ENCODE assay signal across 8 mouse cellular contexts in genomic region chr3:131112573-131112955, GRCm38 (mm10). TPM values are rescaled to one million over a fixed set of nuclear protein-coding genes. Genes with fewer than 3 reads are reported as not detected.
DNase-seq lines count a peak whose midpoint lies in the region; ATAC-seq lines count a peak whose summit lies in the region.

No protein-coding gene starts in this region.

- H3K4me1 ChIP-seq in liver, embryonic 11.5 days (replicated peaks; ENCODE audit: control insufficient read depth, insufficient read depth, low read length) = peaks cover 6% of the 10 kb centered on the region
- H3K4me1 ChIP-seq in embryonic facial prominence, embryonic 14.5 days (ENCODE audit: control insufficient read depth, insufficient read depth, low read length) = peaks cover 15% of the 10 kb centered on the region; the same call in 1 of the 2 replicates
- H3K4me1 ChIP-seq in limb, embryonic 12.5 days (replicated peaks) = peaks cover 55% of the 10 kb centered on the region
- peaks cover 25% of the 10 kb centered on the region for H3K4me1 ChIP-seq in stomach, embryonic 15.5 days

- H3K9me3 ChIP-seq in liver, embryonic 11.5 days (ENCODE audit: control insufficient read depth, low read length) = no peaks in the 10 kb centered on the region
- H3K9me3 ChIP-seq in embryonic facial prominence, embryonic 14.5 days (ENCODE audit: control insufficient read depth, low read length) = no peaks in the 10 kb centered on the region
- H3K9me3 ChIP-seq in limb, embryonic 12.5 days = no peaks in the 10 kb centered on the region
- H3K9me3 ChIP-seq in stomach, embryonic 15.5 days = no peaks in the 10 kb centered on the region

- H3K4me2 ChIP-seq in liver, embryonic 11.5 days = peak overlapping the region; percentile 64
- peak overlapping the region; percentile 86 for H3K4me2 ChIP-seq in embryonic facial prominence, embryonic 14.5 days (ENCODE audit: low read depth, low read length)
- H3K4me2 ChIP-seq in limb, embryonic 12.5 days = peak overlapping the region; percentile 94
- peak overlapping the region; percentile 91 for H3K4me2 ChIP-seq in stomach, embryonic 15.5 days

- H3K27me3 ChIP-seq in liver, embryonic 11.5 days (replicated peaks; ENCODE audit: control insufficient read depth, insufficient read depth, low read length) = peaks cover 71% of the 10 kb centered on the region
- peaks cover 21% of the 10 kb centered on the region for H3K27me3 ChIP-seq in embryonic facial prominence, embryonic 14.5 days (replicated peaks; ENCODE audit: control insufficient read depth, insufficient read depth, low read length)
- H3K27me3 ChIP-seq in limb, embryonic 12.5 days = peaks cover 18% of the 10 kb centered on the region
- peaks cover 61% of the 10 kb centered on the region for H3K27me3 ChIP-seq in stomach, embryonic 15.5 days (replicated peaks)

- no peak overlapping the region for H3K9ac ChIP-seq in liver, embryonic 11.5 days (ENCODE audit: low read depth, low read length)
- peak overlapping the region; percentile 85 for H3K9ac ChIP-seq in embryonic facial prominence, embryonic 14.5 days (ENCODE audit: low read depth, low read length)
- H3K9ac ChIP-seq in limb, embryonic 12.5 days (replicated peaks) = peak overlapping the region; percentile 92
- no peak overlapping the region for H3K9ac ChIP-seq in stomach, embryonic 15.5 days

- H3K4me3 ChIP-seq in liver, embryonic 11.5 days (ENCODE audit: low read depth, low read length) = peak overlapping the region; percentile 50
- H3K4me3 ChIP-seq in embryonic facial prominence, embryonic 14.5 days (ENCODE audit: low read depth, low read length) = peak overlapping the region; percentile 71
- H3K4me3 ChIP-seq in limb, embryonic 12.5 days (replicated peaks) = peak overlapping the region; percentile 78
- H3K4me3 ChIP-seq in stomach, embryonic 15.5 days (replicated peaks) = peak overlapping the region; percentile 38

- WGBS in liver, embryonic 11.5 days = 1% methylated on average over 7 of the region's 7 CpGs
- 2% methylated on average over 7 of the region's 7 CpGs for WGBS in embryonic facial prominence, embryonic 14.5 days
- WGBS in limb, embryonic 12.5 days = 1% methylated on average over 7 of the region's 7 CpGs
- WGBS in stomach, embryonic 15.5 days = 1% methylated on average over 7 of the region's 7 CpGs

- no peak for ATAC-seq in liver, embryonic 11.5 days (replicated peaks; ENCODE audit: low FRiP score)
- no peak for ATAC-seq in embryonic facial prominence, embryonic 14.5 days (ENCODE audit: low read depth)
- no peak for ATAC-seq in limb, embryonic 12.5 days (ENCODE audit: insufficient number of reproducible peaks, insufficient read depth, low FRiP score, low TSS enrichment, low read depth)
- ATAC-seq in stomach, embryonic 15.5 days (ENCODE audit: insufficient read depth, low FRiP score, low read depth) = no peak

- DNase-seq in liver, embryonic 11.5 days (ENCODE audit: low spot score) = no peak
- no peak for DNase-seq in liver
- no peak for DNase-seq in embryonic facial prominence, embryonic 14.5 days (ENCODE audit: low spot score)
- DNase-seq in retina, embryonic 14.5 days (ENCODE audit: low spot score) = no peak
- no peak for DNase-seq in gastrocnemius, postnatal 4 days (ENCODE audit: low spot score in 2 of 2)
- DNase-seq in ovary, adult 18-20 months (ENCODE audit: low spot score) = no peak

- H3K27ac ChIP-seq in liver, embryonic 11.5 days (ENCODE audit: low read depth, low read length) = no peak overlapping the region
- peak overlapping the region; percentile 72; the same call in 1 of the 2 replicates for H3K27ac ChIP-seq in embryonic facial prominence, embryonic 14.5 days (replicated peaks; ENCODE audit: low read depth, low read length)
- peak overlapping the region; percentile 83; the same call in 1 of the 2 replicates for H3K27ac ChIP-seq in limb, embryonic 12.5 days
- H3K27ac ChIP-seq in stomach, embryonic 15.5 days = no peak overlapping the region

- H3K36me3 ChIP-seq in liver, embryonic 11.5 days (ENCODE audit: control insufficient read depth, insufficient read depth, low read length) = no peaks in the 10 kb centered on the region
- H3K36me3 ChIP-seq in embryonic facial prominence, embryonic 14.5 days (ENCODE audit: control insufficient read depth, insufficient read depth, low read length) = peaks cover 9% of the 10 kb centered on the region; the same call in 1 of the 2 replicates
- peaks cover 10% of the 10 kb centered on the region for H3K36me3 ChIP-seq in limb, embryonic 12.5 days
- H3K36me3 ChIP-seq in stomach, embryonic 15.5 days = no peaks in the 10 kb centered on the region

RNA-seq across cellular contexts. Expression of gene Lef1, which starts 2.3 kb away (rescaled TPM):
- polyA plus RNA-seq in liver, embryonic 11.5 days (2014; fragmentation: Nextera tagmentation; extraction: Ambion mirVana) = 4.0 and 5.0 TPM in 2 replicates
- polyA plus RNA-seq in embryonic facial prominence, embryonic 14.5 days (2014; fragmentation: Nextera tagmentation; extraction: Ambion mirVana) = 25.9 and 32.2 TPM in 2 replicates
- 59.4 and 60.5 TPM in 2 replicates for polyA plus RNA-seq in limb, embryonic 12.5 days (2016; fragmentation: Nextera tagmentation; extraction: Ambion mirVana)
- 0.95 and 0.99 TPM in 2 replicates for polyA plus RNA-seq in stomach, embryonic 15.5 days (2015; fragmentation: Nextera tagmentation; extraction: Ambion mirVana)
- 1 to 10 TPM; 1.1 to 2.0 TPM for total RNA-seq in gastrocnemius, postnatal 4 days (2021)

Comparison
In these comparisons a context has a peak if more than half of its experiments do, and no peak if none do; other contexts are left out.
1. H3K27ac ChIP-seq: peak in embryonic facial prominence, embryonic 14.5 days (single experiment) and limb, embryonic 12.5 days (single experiment); none in liver, embryonic 11.5 days (single experiment) and stomach, embryonic 15.5 days (single experiment).
2. H3K9ac ChIP-seq: peak in embryonic facial prominence, embryonic 14.5 days (single experiment) and limb, embryonic 12.5 days (single experiment); none in liver, embryonic 11.5 days (single experiment) and stomach, embryonic 15.5 days (single experiment).
3. Peak in every context shown above with its lines, with median percentiles within 50 percentile points of each other: H3K4me2 ChIP-seq and H3K4me3 ChIP-seq.